8 mouse cellular contexts compared by ENCODE assay signal in the genomic region with DNA sequence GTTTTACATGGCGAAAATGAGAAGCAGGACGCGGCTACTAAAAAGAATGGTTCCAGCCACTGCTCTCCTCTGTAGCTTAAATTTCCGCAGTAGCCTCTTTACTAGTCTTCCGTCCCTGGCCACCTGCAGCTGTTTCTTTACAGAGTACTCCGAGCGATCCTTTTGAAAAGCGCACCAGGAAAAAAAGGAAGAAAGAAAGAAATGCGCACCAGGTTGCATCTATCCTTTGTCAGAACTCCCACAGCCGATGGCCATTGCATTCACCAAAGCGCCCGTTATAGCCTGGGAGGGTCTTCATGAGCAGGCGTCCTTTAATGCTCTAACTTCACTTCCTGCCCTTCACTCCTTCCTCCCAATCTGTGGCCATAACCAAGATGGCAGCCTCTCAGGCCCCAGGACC. TPM values are rescaled to one million over a fixed set of nuclear protein-coding genes. Genes with fewer than 3 reads are reported as not detected.
DNase-seq lines count a peak whose midpoint lies in the region; ATAC-seq and TF ChIP-seq lines count a peak whose summit lies in the region.

A gene (minus strand): TSS at position 354 of the 400 bp plus-strand sequence.

- no peak for ATAC-seq in lung, postnatal 0 days
- no peak for ATAC-seq in limb, embryonic 13.5 days (ENCODE audit: low FRiP score, low read depth)
- ATAC-seq in stomach, postnatal 0 days (ENCODE audit: low FRiP score, low TSS enrichment) = no peak

- no peaks in the 10 kb centered on the region for H3K9me3 ChIP-seq in lung, postnatal 0 days (ENCODE audit: low read length)
- H3K9me3 ChIP-seq in limb, embryonic 13.5 days = no peaks in the 10 kb centered on the region
- no peaks in the 10 kb centered on the region for H3K9me3 ChIP-seq in stomach, postnatal 0 days (ENCODE audit: control insufficient read depth, low read length)

- TF ChIP-seq EP300 in lung, postnatal 0 days (IDR thresholded peaks at IDR 0.05) = no peak
- TF ChIP-seq EP300 in stomach, postnatal 0 days (optimal IDR thresholded peaks at IDR 0.05) = no peak

- H3K36me3 ChIP-seq in lung, postnatal 0 days (ENCODE audit: insufficient read depth, low read length) = no peaks in the 10 kb centered on the region
- no peaks in the 10 kb centered on the region for H3K36me3 ChIP-seq in limb, embryonic 13.5 days
- no peaks in the 10 kb centered on the region for H3K36me3 ChIP-seq in stomach, postnatal 0 days (ENCODE audit: control insufficient read depth, insufficient read depth, low read length)

- no peak within 1 kb of the TSS for H3K9ac ChIP-seq in lung, postnatal 0 days (replicated peaks; ENCODE audit: low read depth)
- H3K9ac ChIP-seq in limb, embryonic 13.5 days = peak within 1 kb of the TSS; percentile 68
- H3K9ac ChIP-seq in stomach, postnatal 0 days (ENCODE audit: low read length) = peak within 1 kb of the TSS; percentile 31; the same call in 1 of the 2 replicates

- 13% methylated on average over 13 of the region's 13 CpGs for WGBS in lung, postnatal 0 days
- 4% methylated on average over 13 of the region's 13 CpGs for WGBS in limb, embryonic 13.5 days
- WGBS in stomach, postnatal 0 days = 9% methylated on average over 13 of the region's 13 CpGs

- peak within 1 kb of the TSS; percentile 85 for H3K4me2 ChIP-seq in lung, postnatal 0 days (replicated peaks; ENCODE audit: low read depth, low read length)
- H3K4me2 ChIP-seq in limb, embryonic 13.5 days (replicated peaks) = peak within 1 kb of the TSS; percentile 99
- peak within 1 kb of the TSS; percentile 86 for H3K4me2 ChIP-seq in stomach, postnatal 0 days (replicated peaks; ENCODE audit: low read depth)

- peak within 1 kb of the TSS; percentile 53 for H3K4me3 ChIP-seq in lung, postnatal 0 days (ENCODE audit: low read depth, low read length)
- H3K4me3 ChIP-seq in limb, embryonic 13.5 days = peak within 1 kb of the TSS; percentile 63
- peak within 1 kb of the TSS; percentile 44 for H3K4me3 ChIP-seq in stomach, postnatal 0 days (ENCODE audit: low read depth, low read length)

- peak; percentile 22 for DNase-seq in embryo, embryonic 10.5 days (ENCODE audit: low spot score)
- DNase-seq in embryo, embryonic 11 days = no peak
- no peak for DNase-seq in lung, postnatal 0 days (ENCODE audit: low spot score)
- DNase-seq in lung, postnatal 4 days = no peak
- no peak for DNase-seq in stomach, postnatal 0 days (ENCODE audit: low spot score)
- no peak for DNase-seq in spleen, postnatal 4 days (ENCODE audit: low spot score in 2 of 2)
- no peak for DNase-seq in kidney, postnatal 10 days

- no peak for TF ChIP-seq CTCF in lung, postnatal 0 days (IDR thresholded peaks at IDR 0.05)
- TF ChIP-seq CTCF in stomach, postnatal 0 days (IDR thresholded peaks at IDR 0.05; ENCODE audit: low read depth) = no peak

- no peak within 1 kb of the TSS for H3K27ac ChIP-seq in lung, postnatal 0 days (ENCODE audit: low read length)
- no peak within 1 kb of the TSS for H3K27ac ChIP-seq in limb, embryonic 13.5 days
- no peak within 1 kb of the TSS for H3K27ac ChIP-seq in stomach, postnatal 0 days (replicated peaks)

- peaks cover 28% of the 10 kb centered on the region for H3K27me3 ChIP-seq in lung, postnatal 0 days (replicated peaks; ENCODE audit: insufficient read depth, low read length)
- peaks cover 83% of the 10 kb centered on the region for H3K27me3 ChIP-seq in limb, embryonic 13.5 days
- peaks cover 3% of the 10 kb centered on the region for H3K27me3 ChIP-seq in stomach, postnatal 0 days (ENCODE audit: control insufficient read depth, insufficient read depth, low read length)

- no peaks in the 10 kb centered on the region for H3K4me1 ChIP-seq in lung, postnatal 0 days (ENCODE audit: insufficient read depth, low read depth, low read length)
- H3K4me1 ChIP-seq in limb, embryonic 13.5 days = peaks cover 15% of the 10 kb centered on the region
- peaks cover 4% of the 10 kb centered on the region; the same call in 1 of the 2 replicates for H3K4me1 ChIP-seq in stomach, postnatal 0 days (replicated peaks; ENCODE audit: control insufficient read depth, insufficient read depth)

RNA-seq across cellular contexts. Expression of the gene that starts here (rescaled TPM):
- polyA plus RNA-seq in lung, postnatal 0 days (2015; fragmentation: Nextera tagmentation; extraction: Ambion mirVana) = 1.2 and 1.7 TPM in 2 replicates
- polyA plus RNA-seq in limb, embryonic 13.5 days (2015; fragmentation: Nextera tagmentation; extraction: Ambion mirVana) = 0.38 and 0.42 TPM in 2 replicates
- 0.33 and 0.42 TPM in 2 replicates for polyA plus RNA-seq in stomach, postnatal 0 days (2015; fragmentation: Nextera tagmentation; extraction: Ambion mirVana)
